Mouse (Mus musculus) liver, postnatal 0 days (tissue): ENCODE measurements around the gene Zfyve16. TPM values are rescaled to one million over a fixed set of nuclear protein-coding genes. Genes with fewer than 3 reads are reported as not detected.

ENCODE experiments used
- ATAC-seq: fragments of 200-750 bp; cut with Nextera tagmentation; 2 replicates; pipeline ENCODE4 v1.8.0; 2017; ENCODE audit warnings: mild to moderate bottlenecking, moderate library complexity
- DNase-seq: peaks from one replicate; pipeline ENCODE4 v3.0.0-alpha.2; 2016
- H3K27ac ChIP-seq: fragments of 300-500 bp; sonication (generic); 2 replicates; pipeline ENCODE4 v1.5.1; 2014; ENCODE audit warnings: antibody characterized with exemption, moderate library complexity, mild to moderate bottlenecking, low read depth
- H3K27me3 ChIP-seq: fragments of 300-500 bp; sonication (generic); 2 replicates; pipeline ENCODE4 v1.6.1; 2014; ENCODE audit warnings: low read length, control low read depth, mixed read lengths; ENCODE audit not compliant: insufficient read depth
- H3K36me3 ChIP-seq: fragments of 300-500 bp; sonication (generic); replicated peaks from 2 replicates; pipeline ENCODE4 v1.6.1; 2014; ENCODE audit warnings: mild to moderate bottlenecking, control low read depth, low read length, moderate library complexity, mixed read lengths; ENCODE audit not compliant: insufficient read depth
- H3K4me1 ChIP-seq: fragments of 300-500 bp; sonication (generic); 2 replicates; pipeline ENCODE4 v1.6.1; 2014; ENCODE audit warnings: antibody characterized with exemption, mild to moderate bottlenecking, control low read depth; ENCODE audit not compliant: insufficient read depth
- H3K4me2 ChIP-seq: fragments of 300-500 bp; sonication (generic); 2 replicates; pipeline ENCODE4 v1.6.1; 2014; ENCODE audit warnings: low read depth, mild to moderate bottlenecking, low read length, moderate library complexity, mixed read lengths
- H3K4me3 ChIP-seq: fragments of 300-500 bp; sonication (generic); 2 replicates; pipeline ENCODE4 v1.5.1; 2014; ENCODE audit warnings: low read depth, low read length
- H3K9ac ChIP-seq: fragments of 300-500 bp; sonication (generic); replicated peaks from 2 replicates; pipeline ENCODE4 v1.6.1; 2014; ENCODE audit warnings: mild to moderate bottlenecking, moderate library complexity
- H3K9me3 ChIP-seq: fragments of 300-500 bp; sonication (generic); 2 replicates; pipeline ENCODE4 v1.6.1; 2016; ENCODE audit warnings: mild to moderate bottlenecking, control low read depth, low read length, mixed read lengths
- CTCF ChIP-seq: sonication (generic); IDR thresholded peaks from 2 replicates; pipeline ENCODE4 v1.5.1; 2016; ENCODE audit warnings: antibody characterized with exemption, low read depth
- EP300 ChIP-seq: IDR thresholded peaks from 2 replicates; pipeline ENCODE4 v1.6.1; 2016; ENCODE audit warnings: antibody characterized with exemption, low read depth, mild to moderate bottlenecking
- WGBS: fragments of 180-500 bp; shearing (Covaris S2); extraction: QIAGEN DNeasy Blood & Tissue Kit; methylation state at CpG from one replicate; pipeline ENCODE4 v1.1.7; 2014; ENCODE audit not compliant: insufficient replicate concordance; 5-methylcytosine and 5-hydroxymethylcytosine counted together
- polyA plus RNA-seq: library from polyadenylated mRNA; unstranded; fragments of >200 nt; fragmentation: Nextera tagmentation; extraction: Ambion mirVana; gene quantifications from 2 replicates; pipeline ENCODE4 v1.2.1, GENCODE M21; 2015

Gene Zfyve16
- polyA plus RNA-seq, 1 experiment from 2014 or later: 1.3 TPM

GRCm38 (mm10) chr13:92556458-92557126, 25.9 kb upstream of the Zfyve16 start:
- Histone ChIP-seq H3K9me3 (peaks cover 5% of the 10 kb centered on the region; the same call in 1 of the 2 replicates), H3K27ac (no peak overlapping the region), H3K4me3 (no peak overlapping the region), H3K9ac (no peak overlapping the region), H3K4me1 (no peaks in the 10 kb centered on the region), H3K27me3 (no peaks in the 10 kb centered on the region), H3K4me2 (no peak overlapping the region), H3K36me3 (no peaks in the 10 kb centered on the region)
- no peak for ATAC-seq
- no peak for DNase-seq
- TF ChIP-seq EP300 (no peak), CTCF (no peak)
- 49% methylated on average over 8 of the region's 8 CpGs for WGBS

DNA sequence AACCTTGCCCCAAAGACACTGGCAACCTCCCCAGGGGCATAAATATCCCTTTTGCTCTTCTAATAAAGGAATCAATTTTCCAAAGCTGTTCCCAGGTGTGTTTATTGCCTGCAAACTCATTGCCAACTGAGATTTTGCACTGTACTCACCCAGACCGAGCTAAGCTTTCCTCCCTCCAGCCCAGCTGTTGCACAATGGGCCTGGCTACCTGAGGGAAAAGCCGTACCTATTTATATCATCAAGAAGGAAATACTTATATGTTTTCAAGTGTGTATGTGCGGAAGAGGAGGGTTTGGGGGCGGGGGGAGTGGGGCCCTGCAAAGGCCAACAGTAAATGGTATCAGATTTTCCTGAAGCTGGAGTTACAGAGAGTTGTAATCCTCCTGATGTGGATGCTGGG, 16.4 kb upstream of the Zfyve16 start:
- ATAC-seq: no peak
- Histone ChIP-seq H3K27ac (no peak overlapping the region), H3K4me1 (no peaks in the 10 kb centered on the region), H3K36me3 (no peaks in the 10 kb centered on the region), H3K4me3 (no peak overlapping the region), H3K9ac (no peak overlapping the region), H3K4me2 (no peak overlapping the region), H3K9me3 (peaks cover 13% of the 10 kb centered on the region), H3K27me3 (no peaks in the 10 kb centered on the region)
- DNase-seq: no peak
- TF ChIP-seq EP300 (no peak), CTCF (no peak)
- WGBS: 75% methylated on average over 4 of the region's 4 CpGs

GRCm38 (mm10) chr13:92540997-92541396, 10.3 kb upstream of the Zfyve16 start:
- H3K9me3 ChIP-seq: no peaks in the 10 kb centered on the region
- no peak for TF ChIP-seq CTCF
- H3K36me3 ChIP-seq: no peaks in the 10 kb centered on the region
- no peaks in the 10 kb centered on the region for H3K4me1 ChIP-seq
- no peak for DNase-seq
- H3K27ac ChIP-seq: no peak overlapping the region
- H3K4me2 ChIP-seq: no peak overlapping the region
- 0 out of 2 replicates have a peak, but pooled peaks cover 10% of the 10 kb centered on the region for H3K27me3 ChIP-seq
- no peak for ATAC-seq
- no peak overlapping the region for H3K4me3 ChIP-seq
- no peak overlapping the region for H3K9ac ChIP-seq
- 52% methylated on average over 6 of the region's 6 CpGs for WGBS

DNA sequence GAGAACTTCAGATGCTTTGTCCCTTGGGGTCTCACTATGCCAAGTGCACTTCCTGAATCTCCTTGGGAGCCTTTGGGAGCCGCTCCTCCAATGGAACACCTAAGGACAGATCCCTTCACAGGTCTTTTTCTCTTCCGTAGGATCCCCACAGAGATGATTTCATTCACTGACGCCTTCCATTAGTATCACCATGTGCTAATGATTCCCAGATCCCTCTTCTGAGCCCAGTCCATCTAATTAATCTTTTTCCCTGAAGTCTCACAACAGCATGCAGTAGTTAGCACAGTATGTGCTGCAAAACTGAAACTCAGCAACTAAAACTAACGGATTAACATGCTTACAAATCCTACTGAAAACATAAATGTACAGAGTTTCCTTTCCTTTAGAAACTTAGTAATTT, 8.5 kb upstream of the Zfyve16 start:
- Histone ChIP-seq H3K4me3 (no peak overlapping the region), H3K4me2 (no peak overlapping the region), H3K27ac (no peak overlapping the region), H3K9me3 (no peaks in the 10 kb centered on the region), H3K4me1 (no peaks in the 10 kb centered on the region), H3K36me3 (no peaks in the 10 kb centered on the region), H3K9ac (no peak overlapping the region), H3K27me3 (0 out of 2 replicates have a peak, but pooled peaks cover 10% of the 10 kb centered on the region)
- DNase-seq: no peak
- ATAC-seq: no peak
- 61% methylated on average over 4 of the region's 4 CpGs for WGBS
- TF ChIP-seq EP300: no peak
- no peak for TF ChIP-seq CTCF

- H3K36me3 ChIP-seq: no peaks in the 10 kb centered on the region
- no peak overlapping the region for H3K4me2 ChIP-seq
- no peak overlapping the region for H3K4me3 ChIP-seq
- DNase-seq (no peak), ATAC-seq (no peak)
- H3K9me3 ChIP-seq: no peaks in the 10 kb centered on the region
- no peak overlapping the region for H3K9ac ChIP-seq
- H3K27me3 ChIP-seq: 0 out of 2 replicates have a peak, but pooled peaks cover 10% of the 10 kb centered on the region
- peaks cover 6% of the 10 kb centered on the region; the same call in 1 of the 2 replicates for H3K4me1 ChIP-seq
- TF ChIP-seq CTCF (no peak), EP300 (no peak)
- no peak overlapping the region for H3K27ac ChIP-seq
- WGBS: 28% methylated on average over 2 of the region's 2 CpGs
These were observed 3.1 kb upstream of the Zfyve16 start for GRCm38 (mm10) chr13:92533801-92534200.

- H3K27me3 ChIP-seq: 0 out of 2 replicates have a peak, but pooled peaks cover 6% of the 10 kb centered on the region
- H3K9me3 ChIP-seq: no peaks in the 10 kb centered on the region
- no peak for TF ChIP-seq EP300
- no peak for TF ChIP-seq CTCF
- ATAC-seq: no peak
- H3K27ac ChIP-seq: no peak overlapping the region
- no peak for DNase-seq
- H3K36me3 ChIP-seq: no peaks in the 10 kb centered on the region
- H3K4me3 ChIP-seq: no peak overlapping the region
- 72% methylated on average over 2 of the region's 2 CpGs for WGBS
- H3K9ac ChIP-seq: no peak overlapping the region
- H3K4me2 ChIP-seq: no peak overlapping the region
- H3K4me1 ChIP-seq: peaks cover 6% of the 10 kb centered on the region; the same call in 1 of the 2 replicates
These were observed 1.5 kb upstream of the Zfyve16 start for GRCm38 (mm10) chr13:92532216-92532615.
